Mouse (Mus musculus): ENCODE results near the gene Gm36210.
"Not testable (repeated sequence)": the region's sequence is repeated elsewhere in the genome, so short reads cannot be mapped to it uniquely, and the experiment has no call there.

Gm36210 gene

GRCm38 (mm10) chr7:4898851-4899648, 7.3 kb downstream of the Gm36210 start:
- DNase-seq (ENCODE audit: extremely low read depth, insufficient read length, low spot score) = no peak

DNA sequence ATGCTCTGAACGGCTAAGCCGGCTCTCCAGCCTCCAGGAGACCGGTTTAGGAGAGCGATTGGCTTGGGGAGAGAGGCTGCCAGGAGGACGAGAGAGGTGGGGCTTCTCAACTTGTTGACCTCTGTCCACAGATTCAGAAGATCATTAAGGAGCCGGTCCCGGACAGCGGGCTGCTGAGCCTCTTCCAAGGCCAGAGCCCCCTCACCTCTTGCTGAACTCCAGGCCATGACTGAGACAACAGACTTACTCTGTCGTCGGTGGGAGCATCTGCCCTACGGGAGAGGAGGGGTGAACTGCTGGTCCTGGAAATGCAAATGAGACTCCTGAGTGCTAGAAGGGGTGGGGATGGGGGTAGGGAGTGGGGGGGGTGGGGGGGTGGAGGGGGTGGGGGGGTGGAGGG, 11.1 kb downstream of the Gm36210 start:
- no peak for DNase-seq (ENCODE audit: extremely low read depth, insufficient read length, low spot score)

DNA sequence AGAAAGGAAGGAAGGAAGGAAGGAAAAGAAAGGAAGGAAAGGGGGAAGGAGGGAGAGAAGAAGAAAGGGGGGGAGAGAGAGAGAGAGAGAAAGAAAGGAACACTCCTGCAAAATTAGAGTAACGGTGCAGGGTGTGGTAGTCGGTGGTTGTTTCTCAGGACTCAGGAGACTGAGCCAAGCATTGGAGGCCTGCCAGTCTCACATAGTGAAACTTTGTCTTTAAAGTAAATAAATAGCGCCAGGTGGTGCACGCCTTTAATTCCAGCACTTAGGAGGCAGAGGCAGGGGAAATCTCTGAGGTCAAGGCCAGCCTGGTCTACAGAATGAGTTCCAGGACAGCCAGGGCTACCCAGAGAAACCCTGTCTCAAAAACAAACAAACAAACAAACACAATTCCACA, 19.6 kb downstream of the Gm36210 start:
- no peak for DNase-seq (ENCODE audit: extremely low read depth, insufficient read length, low spot score)

- DNase-seq (ENCODE audit: extremely low read depth, insufficient read length, low spot score) = not testable (repeated sequence)
Observed at GRCm38 (mm10) chr7:4879036-4879435, 27.3 kb downstream of the Gm36210 start.

DNA sequence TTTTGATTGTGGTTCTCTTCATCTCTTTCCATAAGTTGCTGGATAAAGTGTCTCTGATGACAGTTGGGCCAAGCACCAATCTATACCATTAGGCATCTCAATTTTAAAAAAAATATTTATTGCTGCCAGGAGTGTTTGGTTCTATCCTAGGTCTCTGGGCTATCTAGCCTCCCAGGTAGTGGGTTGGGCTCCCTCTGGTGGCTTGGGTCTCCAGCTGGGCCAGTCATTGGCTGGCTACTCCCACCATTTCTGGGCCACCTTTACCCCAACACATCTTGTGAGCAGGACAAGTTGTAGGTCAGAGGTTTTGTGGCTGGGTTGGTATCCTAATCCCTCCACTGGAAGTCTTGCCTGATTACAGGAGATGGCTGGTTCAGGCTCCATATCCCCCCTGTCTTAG, 28.1 kb downstream of the Gm36210 start:
- DNase-seq (ENCODE audit: extremely low read depth, insufficient read length, low spot score) = no peak

GRCm38 (mm10) chr7:4877226-4877625, 29.1 kb downstream of the Gm36210 start:
- no peak for DNase-seq (ENCODE audit: extremely low read depth, insufficient read length, low spot score)

GRCm38 (mm10) chr7:4876753-4877221, 29.5 kb downstream of the Gm36210 start, which contains the start of gene Isoc2a:
Gene Isoc2a, plus strand, starts transcription at chr7:4877153.
- peak; percentile 95 for DNase-seq (ENCODE audit: extremely low read depth, insufficient read length, low spot score)

- no peak for DNase-seq (ENCODE audit: extremely low read depth, insufficient read length, low spot score)
Observed at GRCm38 (mm10) chr7:4870133-4870532, 36.2 kb downstream of the Gm36210 start, which contains the start of gene Isoc2b. Gene Isoc2b, minus strand, starts transcription at chr7:4870258.

DNA sequence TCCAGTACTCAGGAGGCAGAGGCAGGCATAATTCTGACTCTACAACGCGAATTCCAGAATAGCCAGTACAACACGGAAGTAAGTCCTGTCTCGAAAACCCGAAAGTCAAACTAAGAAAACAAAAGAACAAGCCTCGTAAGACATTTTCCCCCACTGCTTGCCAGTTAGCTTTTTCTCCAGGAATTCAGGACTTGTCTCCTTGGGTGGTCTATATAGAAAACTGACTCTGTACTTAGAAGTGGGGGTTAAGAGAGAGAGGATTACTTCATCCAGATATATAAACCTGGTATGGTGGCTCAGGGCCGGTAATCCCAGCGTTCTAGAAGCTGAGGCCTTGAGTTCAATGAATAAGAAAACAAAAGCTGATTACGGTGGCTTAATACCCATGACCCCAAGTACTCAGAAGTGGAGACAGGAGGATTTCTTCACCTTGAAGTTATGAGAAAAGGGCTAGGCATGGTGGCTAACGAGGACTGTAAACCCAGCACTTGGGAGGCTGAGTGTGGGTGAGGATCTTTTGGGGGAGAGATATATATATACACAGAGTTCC, 39.6 kb downstream of the Gm36210 start:
- no peak for DNase-seq (ENCODE audit: extremely low read depth, insufficient read length, low spot score)

DNA sequence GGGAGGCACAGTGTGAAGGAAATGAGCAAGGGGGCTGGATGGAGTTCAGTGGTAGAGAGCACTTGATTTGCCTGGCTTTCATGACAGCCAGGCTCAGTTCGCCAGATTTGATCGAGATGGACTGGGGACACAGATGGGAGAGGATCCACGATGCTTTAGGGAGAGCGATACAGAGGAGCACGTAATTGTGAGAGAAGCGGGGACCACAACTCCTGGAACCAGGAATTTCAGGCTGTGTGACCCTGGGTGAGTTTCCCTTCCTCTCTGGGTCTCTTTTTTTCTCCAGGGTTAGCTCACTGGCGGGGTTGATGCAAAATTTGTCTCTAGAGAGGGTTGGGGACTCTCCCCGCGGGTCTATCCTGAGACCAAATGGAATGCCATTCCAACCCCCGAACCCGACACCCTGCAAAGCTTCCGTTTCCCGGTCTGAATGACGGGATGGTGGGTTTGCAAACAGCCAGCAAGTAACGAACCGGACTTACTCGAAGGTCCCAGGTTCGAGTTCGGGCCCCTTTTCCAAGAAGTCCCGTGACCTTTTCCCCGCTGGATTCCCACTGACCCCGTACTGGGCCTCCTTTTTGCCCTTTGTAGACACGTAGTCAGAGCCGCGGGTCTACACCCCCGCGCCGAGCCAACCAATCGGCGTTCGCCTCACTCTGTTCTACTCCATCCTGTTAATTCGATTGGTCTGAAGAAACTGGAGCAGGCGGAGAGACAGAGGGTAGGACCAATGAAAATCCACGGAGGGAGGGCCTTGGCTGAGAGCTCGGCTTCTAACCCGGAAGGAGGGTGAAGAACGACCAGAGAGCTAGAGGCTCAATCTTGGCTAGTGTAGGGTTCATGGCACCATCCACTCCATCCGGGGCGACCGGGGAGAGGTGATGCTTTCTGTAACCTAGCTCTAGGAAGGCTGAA, 40.5 kb downstream of the Gm36210 start:
- DNase-seq (ENCODE audit: extremely low read depth, insufficient read length, low spot score) = peak; percentile 92

DNA sequence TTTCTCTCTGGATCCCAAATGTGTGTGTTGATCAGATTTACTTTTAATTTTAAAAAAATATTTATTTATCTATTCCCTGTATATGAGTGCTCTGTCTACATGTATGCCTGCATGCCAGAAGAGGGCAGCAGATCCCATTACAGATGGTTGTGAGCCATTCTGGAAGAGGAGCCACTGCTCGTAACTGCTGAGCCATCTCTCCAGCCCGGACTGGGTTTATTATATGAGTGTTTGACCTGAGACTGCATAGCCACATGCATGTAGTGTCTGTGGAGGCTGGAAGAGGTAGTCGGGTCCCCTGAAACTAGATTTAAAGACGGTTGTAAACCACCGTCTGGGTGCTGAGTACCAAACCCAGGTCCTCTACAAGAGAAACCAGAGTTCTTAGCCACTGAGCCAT, 41.2 kb downstream of the Gm36210 start:
- DNase-seq (ENCODE audit: extremely low read depth, insufficient read length, low spot score) = peak; percentile 33

DNA sequence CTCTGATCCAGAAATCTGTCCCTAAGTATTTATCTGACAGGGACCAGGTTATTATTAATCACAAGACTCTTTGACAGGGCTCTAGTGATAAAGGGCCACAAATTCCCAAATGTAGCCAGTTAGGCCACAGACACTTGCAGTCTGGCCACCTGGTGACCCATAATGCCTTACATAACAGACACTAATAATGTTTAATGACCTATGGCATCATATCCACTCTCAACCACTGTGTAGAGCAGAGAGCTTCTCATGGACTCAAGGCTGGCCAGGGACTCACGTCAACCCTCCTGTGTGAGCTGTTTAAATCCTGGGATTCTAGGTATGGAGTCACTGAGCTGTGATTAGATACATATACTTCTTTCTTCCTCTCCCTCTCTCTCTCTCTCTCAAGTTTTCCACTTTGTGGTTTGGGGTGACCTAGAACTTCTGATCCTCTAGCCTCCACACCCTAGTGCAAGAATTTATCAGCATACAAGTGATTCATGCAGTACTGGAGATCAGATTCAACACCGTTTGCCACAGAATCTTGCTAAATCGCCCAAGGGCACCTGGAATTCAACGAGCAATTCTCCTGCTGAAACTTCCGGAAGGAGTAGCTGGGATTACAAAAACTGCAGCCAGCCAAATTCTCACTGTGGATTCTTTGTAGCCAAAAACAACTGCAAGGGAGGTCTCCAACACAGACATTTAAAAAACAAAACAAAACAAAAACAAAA, 42.0 kb downstream of the Gm36210 start:
- peak; percentile 43 for DNase-seq (ENCODE audit: extremely low read depth, insufficient read length, low spot score)

DNA sequence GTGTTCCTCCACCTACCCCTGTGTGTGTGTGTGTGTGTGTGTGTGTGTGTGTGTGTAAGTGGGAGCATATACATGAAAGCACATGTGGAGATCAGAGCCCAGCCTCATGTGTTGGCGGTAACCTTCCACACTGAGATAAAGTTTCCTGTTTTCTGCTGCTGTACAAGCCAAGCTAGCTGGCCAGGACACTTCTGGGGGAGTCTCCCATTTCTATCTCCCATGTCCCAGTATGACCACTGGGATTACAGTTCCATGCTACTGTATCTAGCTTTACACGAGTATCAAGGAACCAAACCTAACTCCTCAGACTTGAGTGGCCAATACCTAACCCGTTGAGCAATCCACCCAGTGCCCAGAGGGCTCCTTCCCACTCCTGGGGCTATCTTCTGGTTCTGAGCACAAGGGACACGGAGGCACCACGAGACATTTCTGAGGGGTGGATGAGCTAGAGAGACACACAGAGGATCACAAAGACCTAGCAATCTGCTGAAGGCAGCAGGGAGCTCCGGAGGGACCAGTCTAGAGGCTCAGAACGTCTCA, 42.7 kb downstream of the Gm36210 start:
- no peak for DNase-seq (ENCODE audit: extremely low read depth, insufficient read length, low spot score)

GRCm38 (mm10) chr7:4863041-4863440, 43.3 kb downstream of the Gm36210 start:
- DNase-seq (ENCODE audit: extremely low read depth, insufficient read length, low spot score) = no peak

GRCm38 (mm10) chr7:4860926-4861325, 45.4 kb downstream of the Gm36210 start:
- DNase-seq (ENCODE audit: extremely low read depth, insufficient read length, low spot score) = not testable (repeated sequence)

- no peak for DNase-seq (ENCODE audit: extremely low read depth, insufficient read length, low spot score)
Observed at GRCm38 (mm10) chr7:4859418-4859978, 46.8 kb downstream of the Gm36210 start.

DNA sequence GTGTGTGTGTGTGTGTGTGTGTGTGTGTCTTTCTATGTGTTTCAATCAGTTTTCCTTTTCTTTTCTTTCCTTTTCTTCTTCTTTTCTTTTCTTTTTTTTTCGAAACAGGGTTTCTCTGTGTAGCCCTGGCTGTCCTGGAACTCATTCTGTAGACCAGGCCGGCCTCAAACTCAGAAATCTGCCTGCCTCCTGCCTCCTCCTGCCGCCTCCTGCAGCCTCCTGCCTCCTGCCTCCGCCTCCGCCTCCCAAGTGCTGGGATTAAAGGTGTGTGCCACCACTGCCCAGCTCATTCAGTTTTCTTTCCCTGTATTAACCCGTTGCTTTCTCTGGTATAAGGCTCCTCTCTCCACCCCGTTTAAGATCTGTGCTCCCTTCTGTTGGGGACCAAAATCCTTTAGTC, 49.0 kb downstream of the Gm36210 start:
- DNase-seq (ENCODE audit: extremely low read depth, insufficient read length, low spot score) = no peak

- no peak for DNase-seq (ENCODE audit: extremely low read depth, insufficient read length, low spot score)
Observed at GRCm38 (mm10) chr7:4856508-4856907, 49.8 kb downstream of the Gm36210 start.

DNA sequence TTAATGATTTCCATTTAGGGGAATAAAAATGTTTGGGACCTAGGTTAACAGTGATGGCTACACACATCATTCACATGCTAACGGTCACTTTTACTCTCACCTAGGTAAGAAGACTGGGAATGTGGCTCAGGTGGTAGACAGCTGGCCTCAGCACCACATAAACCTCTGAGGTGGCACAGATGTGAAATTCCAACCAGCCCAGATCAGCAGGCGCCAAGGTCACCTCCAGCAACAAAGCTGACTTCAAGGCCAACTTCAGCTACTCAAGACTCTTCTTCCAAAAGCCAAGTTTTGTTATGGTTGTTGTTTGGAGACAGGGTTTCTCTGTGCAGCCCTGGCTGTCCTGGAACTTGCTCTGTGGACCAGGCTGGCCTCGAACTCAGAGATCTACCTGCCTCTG, 52.7 kb downstream of the Gm36210 start:
- no peak for DNase-seq (ENCODE audit: extremely low read depth, insufficient read length, low spot score)

GRCm38 (mm10) chr7:4851315-4851688, 55.0 kb downstream of the Gm36210 start:
- DNase-seq (ENCODE audit: extremely low read depth, insufficient read length, low spot score) = no peak
